Mouse (Mus musculus) 3134 (cell line): Measurements from ENCODE around the gene Ano6.

Experiments
- DNase-seq: peaks from one replicate; pipeline ENCODE4 v3.0.0-alpha.2; 2011; ENCODE audit warnings: low spot score; ENCODE audit not compliant: insufficient read length; ENCODE audit errors: extremely low read depth

Ano6 gene

GRCm38 (mm10) chr15:95883559-95883958 is 92.9 kb downstream of the Ano6 start:
- DNase-seq: no peak

GRCm38 (mm10) chr15:95884658-95885620 is 94.3 kb downstream of the Ano6 start:
- no peak for DNase-seq

GRCm38 (mm10) chr15:95885953-95886820 is 95.5 kb downstream of the Ano6 start:
- DNase-seq: no peak

- peak; percentile 47 for DNase-seq
Observed at GRCm38 (mm10) chr15:95887365-95887764, 96.7 kb downstream of the Ano6 start.

GRCm38 (mm10) chr15:95888556-95888955 is 97.9 kb downstream of the Ano6 start:
- no peak for DNase-seq

- DNase-seq: no peak
Observed at GRCm38 (mm10) chr15:95890368-95890767, 99.7 kb downstream of the Ano6 start.

- DNase-seq: peak; percentile 36
Observed at GRCm38 (mm10) chr15:95892171-95892570, 101.5 kb downstream of the Ano6 start.

- no peak for DNase-seq
Observed at GRCm38 (mm10) chr15:95892929-95893328, 102.3 kb downstream of the Ano6 start.

GRCm38 (mm10) chr15:95895699-95896098 is 105.1 kb downstream of the Ano6 start:
- peak; percentile 29 for DNase-seq

GRCm38 (mm10) chr15:95897653-95898052 is 107.0 kb downstream of the Ano6 start:
- no peak for DNase-seq

- no peak for DNase-seq
Observed at GRCm38 (mm10) chr15:95898438-95898837, 107.8 kb downstream of the Ano6 start.

GRCm38 (mm10) chr15:95902396-95902795 is 111.8 kb downstream of the Ano6 start:
- DNase-seq: no peak

GRCm38 (mm10) chr15:95904247-95904646 is 113.6 kb downstream of the Ano6 start:
- DNase-seq: no peak

- DNase-seq: no peak
Observed at GRCm38 (mm10) chr15:95906017-95906749, 115.5 kb downstream of the Ano6 start.

- no peak for DNase-seq
Observed at GRCm38 (mm10) chr15:95906891-95907290, 116.2 kb downstream of the Ano6 start.

GRCm38 (mm10) chr15:95907337-95907736 is 116.7 kb downstream of the Ano6 start:
- DNase-seq: no peak

- no peak for DNase-seq
Observed at GRCm38 (mm10) chr15:95907909-95908308, 117.3 kb downstream of the Ano6 start.

GRCm38 (mm10) chr15:95910099-95910780 is 119.6 kb downstream of the Ano6 start:
- no peak for DNase-seq

GRCm38 (mm10) chr15:95914963-95915362 is 124.3 kb downstream of the Ano6 start:
- no peak for DNase-seq

GRCm38 (mm10) chr15:95915477-95915876 is 124.8 kb downstream of the Ano6 start:
- DNase-seq: no peak
